Mouse (Mus musculus) left cerebral cortex, postnatal 4 days (tissue): ENCODE results near the gene Dennd1a. TPM values are rescaled to one million over a fixed set of nuclear protein-coding genes. Genes with fewer than 3 reads are reported as not detected.

ENCODE experiments used
- DNase-seq: peaks from one replicate; pipeline ENCODE4 v3.0.0-alpha.2; 2022
- intact Hi-C: fragments of 180-260 bp; cut with DNase I; formaldehyde crosslinking; loops from one replicate; pipeline ENCODE4 v1.15.1; 2025
- total RNA-seq, 2 experiments: library from RNA; stranded (reverse); gene quantifications; 2 replicates each; pipeline ENCODE4 v1.2.3; 2021

Dennd1a gene
- total RNA-seq, 2 experiments from 2014 or later = 70.7 to 75.7 TPM

GRCm38 (mm10) chr2:38235593-38235992, 51.6 kb downstream of the Dennd1a start:
- DNase-seq = no peak
- intact Hi-C loops = no loop called here

- intact Hi-C loops = no loop called here
Observed at GRCm38 (mm10) chr2:38229882-38230281, 57.3 kb downstream of the Dennd1a start.

GRCm38 (mm10) chr2:38223759-38224158, 63.4 kb downstream of the Dennd1a start:
- intact Hi-C loops = no loop called here
- DNase-seq = no peak

More at GRCm38 (mm10) chr2:38229882-38230281, 57.3 kb downstream of the Dennd1a start:
- no peak for DNase-seq

- intact Hi-C loops = no loop called here
- DNase-seq = no peak
Observed at GRCm38 (mm10) chr2:38221461-38221860, 65.7 kb downstream of the Dennd1a start.

- intact Hi-C loops = no loop called here
- no peak for DNase-seq
Observed at GRCm38 (mm10) chr2:38220687-38221435, 66.3 kb downstream of the Dennd1a start.

- DNase-seq = no peak
- intact Hi-C loops = no loop called here
Observed at GRCm38 (mm10) chr2:38219666-38220065, 67.5 kb downstream of the Dennd1a start.

- intact Hi-C loops = no loop called here
- DNase-seq = no peak
Observed at GRCm38 (mm10) chr2:38213041-38213440, 74.1 kb downstream of the Dennd1a start.

GRCm38 (mm10) chr2:38211426-38211825, 75.8 kb downstream of the Dennd1a start:
- DNase-seq = no peak
- intact Hi-C loops = no loop called here

- intact Hi-C loops = no loop called here
- no peak for DNase-seq
Observed at GRCm38 (mm10) chr2:38207752-38208151, 79.4 kb downstream of the Dennd1a start.

- intact Hi-C loops = no loop called here
Observed at GRCm38 (mm10) chr2:38205281-38205680, 81.9 kb downstream of the Dennd1a start.

GRCm38 (mm10) chr2:38204696-38205095, 82.5 kb downstream of the Dennd1a start:
- DNase-seq = no peak
- intact Hi-C loops = no loop called here

More at GRCm38 (mm10) chr2:38205281-38205680, 81.9 kb downstream of the Dennd1a start:
- DNase-seq = no peak

GRCm38 (mm10) chr2:38198072-38198471, 89.1 kb downstream of the Dennd1a start:
- intact Hi-C loops = no loop called here
- DNase-seq = no peak

- DNase-seq = no peak
- intact Hi-C loops = no loop called here
Observed at GRCm38 (mm10) chr2:38196199-38197060, 90.8 kb downstream of the Dennd1a start.

- intact Hi-C loops = no loop called here
- DNase-seq = no peak
Observed at GRCm38 (mm10) chr2:38192007-38192406, 95.2 kb downstream of the Dennd1a start.

- intact Hi-C loops = no loop called here
Observed at GRCm38 (mm10) chr2:38191601-38192000, 95.6 kb downstream of the Dennd1a start.

GRCm38 (mm10) chr2:38186438-38186837, 100.8 kb downstream of the Dennd1a start:
- no peak for DNase-seq
- intact Hi-C loops = loop anchor here (5.0 kb wide), 1 partner anchor 141 kb away; no protein-coding TSS in a partner anchor

More at GRCm38 (mm10) chr2:38191601-38192000, 95.6 kb downstream of the Dennd1a start:
- no peak for DNase-seq

- no peak for DNase-seq
- intact Hi-C loops = loop anchor here (5.0 kb wide), 1 partner anchor 142 kb away; no protein-coding TSS in a partner anchor
Observed at GRCm38 (mm10) chr2:38184977-38185376, 102.2 kb downstream of the Dennd1a start.

GRCm38 (mm10) chr2:38183881-38184280, 103.3 kb downstream of the Dennd1a start:
- no peak for DNase-seq
- intact Hi-C loops = no loop called here

GRCm38 (mm10) chr2:38182283-38182682, 104.9 kb downstream of the Dennd1a start:
- DNase-seq = no peak
- intact Hi-C loops = no loop called here

GRCm38 (mm10) chr2:38177583-38177978, 109.6 kb downstream of the Dennd1a start:
- DNase-seq = no peak
- intact Hi-C loops = no loop called here

GRCm38 (mm10) chr2:38176870-38177582, 110.2 kb downstream of the Dennd1a start:
- DNase-seq = no peak
- intact Hi-C loops = no loop called here
